Mouse (Mus musculus) lung, postnatal 0 days (tissue): ENCODE results near the gene Asb2. TPM values are rescaled to one million over a fixed set of nuclear protein-coding genes. Genes with fewer than 3 reads are reported as not detected.

ENCODE experiments used
- ATAC-seq: fragments of 200-750 bp; cut with Nextera tagmentation; 2 replicates; pipeline ENCODE4 v1.8.0; 2017; ENCODE audit warnings: moderate library complexity
- DNase-seq: peaks from one replicate; pipeline ENCODE4 v3.0.0-alpha.2; 2016; ENCODE audit warnings: low spot score
- H3K27ac ChIP-seq: fragments of 300-500 bp; sonication (generic); 2 replicates; pipeline ENCODE4 v1.5.1; 2014; ENCODE audit warnings: antibody characterized with exemption, mild to moderate bottlenecking, low read length, mixed read lengths
- H3K27me3 ChIP-seq: fragments of 300-500 bp; sonication (generic); replicated peaks from 2 replicates; pipeline ENCODE4 v1.6.1; 2014; ENCODE audit warnings: low read length, mixed read lengths; ENCODE audit not compliant: insufficient read depth
- H3K36me3 ChIP-seq: fragments of 300-500 bp; sonication (generic); 2 replicates; pipeline ENCODE4 v1.6.1; 2014; ENCODE audit warnings: low read length, mixed read lengths; ENCODE audit not compliant: insufficient read depth
- H3K4me1 ChIP-seq: fragments of 300-500 bp; sonication (generic); 2 replicates; pipeline ENCODE4 v1.6.1; 2014; ENCODE audit warnings: antibody characterized with exemption, low read depth, low read length, mixed read lengths; ENCODE audit not compliant: insufficient read depth
- H3K4me2 ChIP-seq: fragments of 300-500 bp; sonication (generic); replicated peaks from 2 replicates; pipeline ENCODE4 v1.6.1; 2014; ENCODE audit warnings: low read depth, mild to moderate bottlenecking, low read length, moderate library complexity, mixed read lengths
- H3K4me3 ChIP-seq: fragments of 300-500 bp; sonication (generic); 2 replicates; pipeline ENCODE4 v1.5.1; 2014; ENCODE audit warnings: low read depth, low read length
- H3K9ac ChIP-seq: fragments of 300-500 bp; sonication (generic); replicated peaks from 2 replicates; pipeline ENCODE4 v1.6.1; 2014; ENCODE audit warnings: low read depth, mild to moderate bottlenecking
- H3K9me3 ChIP-seq: fragments of 300-500 bp; sonication (generic); 2 replicates; pipeline ENCODE4 v1.6.1; 2016; ENCODE audit warnings: low read length, mixed read lengths
- CTCF ChIP-seq: IDR thresholded peaks from 2 replicates; pipeline ENCODE4 v1.5.1; 2016; ENCODE audit warnings: antibody characterized with exemption, mild to moderate bottlenecking
- EP300 ChIP-seq: IDR thresholded peaks from 2 replicates; pipeline ENCODE4 v1.6.1; 2016; ENCODE audit warnings: antibody characterized with exemption, mild to moderate bottlenecking, control low read depth
- WGBS: fragments of 180-500 bp; shearing (Covaris S2); extraction: QIAGEN DNeasy Blood & Tissue Kit; methylation state at CpG from one replicate; pipeline ENCODE4 v1.1.7; 2014; 5-methylcytosine and 5-hydroxymethylcytosine counted together
- polyA plus RNA-seq: library from polyadenylated mRNA; unstranded; fragments of >200 nt; fragmentation: Nextera tagmentation; extraction: Ambion mirVana; gene quantifications from 2 replicates; pipeline ENCODE4 v1.2.1, GENCODE M21; 2015

Asb2 gene
- polyA plus RNA-seq, 1 experiment from 2014 or later = 5.1 TPM

DNA sequence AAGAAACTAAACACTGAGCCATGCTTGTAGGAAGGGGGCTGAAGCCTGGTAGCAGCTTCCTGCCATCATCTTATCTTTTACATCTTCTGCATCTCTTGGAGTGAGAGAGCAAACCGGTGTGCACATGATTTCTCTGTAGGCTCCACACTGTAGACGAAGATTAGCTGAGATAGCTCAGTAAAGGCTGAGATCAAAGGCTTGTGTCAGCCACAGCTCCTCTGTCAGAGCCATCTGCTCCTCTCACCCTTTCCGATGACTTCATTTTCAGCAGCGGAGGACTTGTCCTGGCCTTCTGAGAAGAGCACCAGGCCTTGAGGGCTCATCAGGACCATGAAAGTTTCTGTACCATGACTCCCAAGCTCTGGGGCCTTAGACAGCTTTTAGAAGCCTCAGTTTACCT is 24.3 kb downstream of the Asb2 start:
- ATAC-seq = no peak
- Histone ChIP-seq H3K36me3 (no peaks in the 10 kb centered on the region), H3K4me1 (no peaks in the 10 kb centered on the region), H3K9me3 (no peaks in the 10 kb centered on the region), H3K27me3 (no peaks in the 10 kb centered on the region; the same call in 1 of the 2 replicates), H3K9ac (no peak overlapping the region), H3K4me3 (no peak overlapping the region), H3K27ac (no peak overlapping the region), H3K4me2 (no peak overlapping the region)
- TF ChIP-seq EP300 = no peak
- no peak for TF ChIP-seq CTCF
- DNase-seq = no peak
- 34% methylated on average over 4 of the region's 4 CpGs for WGBS

DNA sequence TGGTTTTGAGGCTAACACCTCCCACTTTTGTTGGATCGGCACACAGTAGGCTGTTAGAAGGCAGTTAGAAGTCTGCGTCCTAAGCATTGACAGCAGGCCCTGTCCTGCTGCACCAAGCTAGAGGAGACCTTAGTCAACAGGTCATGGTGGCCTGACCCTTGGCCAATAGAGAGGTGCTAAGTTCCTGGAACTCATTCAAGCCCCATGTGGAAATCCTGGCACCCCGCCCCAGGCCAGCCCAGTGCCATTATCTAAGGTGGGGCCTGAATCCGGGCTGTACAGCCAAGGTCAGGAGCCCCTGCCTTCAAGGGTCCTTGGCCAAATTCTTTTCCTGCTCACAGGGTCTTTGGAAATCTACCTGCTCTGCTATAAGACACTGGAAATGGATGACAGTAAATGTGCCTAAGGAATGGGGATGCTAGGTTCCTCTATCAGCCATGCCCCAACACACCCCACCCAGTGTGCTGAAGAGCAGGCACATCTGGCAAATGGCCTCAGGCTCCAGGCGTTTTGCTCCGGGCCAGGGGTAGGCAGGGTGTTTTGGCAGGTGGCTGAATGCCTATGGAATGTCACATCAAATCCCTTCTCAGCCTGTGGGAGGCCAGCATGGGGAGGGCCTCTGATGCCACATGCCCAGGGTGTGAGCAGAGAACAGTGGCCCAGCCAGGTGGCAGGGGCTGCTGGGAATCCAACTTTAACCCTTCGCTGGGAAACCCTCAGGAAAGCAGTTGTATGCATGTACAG is 27.2 kb downstream of the Asb2 start:
- no peak for TF ChIP-seq CTCF
- no peak for TF ChIP-seq EP300
- 34% methylated on average over 7 of the region's 7 CpGs for WGBS
- H3K27me3 ChIP-seq = peaks cover 7% of the 10 kb centered on the region
- no peaks in the 10 kb centered on the region for H3K36me3 ChIP-seq
- H3K27ac ChIP-seq = no peak overlapping the region
- DNase-seq (no peak), ATAC-seq (peak; percentile 8; the same call in 1 of the 2 replicates)
- no peak overlapping the region for H3K9ac ChIP-seq
- no peak overlapping the region for H3K4me3 ChIP-seq
- no peaks in the 10 kb centered on the region for H3K9me3 ChIP-seq
- H3K4me2 ChIP-seq = no peak overlapping the region
- H3K4me1 ChIP-seq = no peaks in the 10 kb centered on the region

DNA sequence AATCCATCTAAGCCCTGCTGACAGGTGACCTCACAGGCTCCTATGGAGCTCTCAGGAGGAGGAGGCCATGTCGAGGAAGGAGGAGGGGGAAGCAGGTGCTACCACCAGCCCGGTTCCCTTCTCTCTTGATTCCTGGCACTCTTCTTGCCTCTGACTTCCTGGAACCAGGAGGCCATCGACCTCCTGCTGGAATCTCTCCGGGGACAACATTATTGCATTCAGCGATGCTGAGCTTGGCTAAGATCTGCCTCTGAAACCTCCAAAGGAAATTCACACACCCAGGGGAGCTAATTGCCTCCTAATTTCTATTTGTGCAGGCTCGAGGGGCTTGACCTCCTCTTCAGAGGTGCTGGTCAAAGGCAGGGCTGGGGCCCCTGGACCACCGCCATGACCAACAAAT is 28.7 kb downstream of the Asb2 start:
- TF ChIP-seq CTCF (no peak), EP300 (no peak)
- Histone ChIP-seq H3K9me3 (no peaks in the 10 kb centered on the region), H3K4me1 (no peaks in the 10 kb centered on the region), H3K36me3 (no peaks in the 10 kb centered on the region), H3K27ac (no peak overlapping the region), H3K9ac (no peak overlapping the region), H3K27me3 (peaks cover 7% of the 10 kb centered on the region), H3K4me2 (no peak overlapping the region), H3K4me3 (no peak overlapping the region)
- DNase-seq (no peak), ATAC-seq (no peak)
- WGBS = 22% methylated on average over 7 of the region's 7 CpGs

DNA sequence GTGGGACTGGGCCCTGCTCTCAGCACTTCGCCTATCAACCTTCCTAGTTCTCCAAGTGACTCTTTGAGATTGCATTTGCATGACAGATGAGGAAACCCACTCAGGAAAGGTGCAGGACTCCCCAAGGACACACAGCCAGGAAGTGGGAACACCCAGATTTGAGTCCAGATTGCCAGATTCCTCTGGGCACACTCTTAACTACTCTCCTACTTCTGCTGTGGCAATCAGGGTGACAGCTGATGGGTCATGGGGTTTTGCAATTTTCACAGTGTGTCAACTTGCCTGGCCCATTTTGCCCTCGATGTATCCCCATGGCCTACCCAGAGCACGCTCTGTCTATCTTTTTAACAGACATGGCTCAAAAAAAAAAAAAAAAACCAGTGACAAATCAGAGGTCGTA is 29.2 kb downstream of the Asb2 start:
- TF ChIP-seq CTCF (no peak), EP300 (no peak)
- Histone ChIP-seq H3K27me3 (peaks cover 7% of the 10 kb centered on the region), H3K4me2 (no peak overlapping the region), H3K36me3 (no peaks in the 10 kb centered on the region), H3K9ac (no peak overlapping the region), H3K4me3 (no peak overlapping the region), H3K27ac (no peak overlapping the region), H3K9me3 (no peaks in the 10 kb centered on the region), H3K4me1 (no peaks in the 10 kb centered on the region)
- no peak for ATAC-seq
- no peak for DNase-seq
- WGBS = 68% methylated on average over 4 of the region's 4 CpGs

DNA sequence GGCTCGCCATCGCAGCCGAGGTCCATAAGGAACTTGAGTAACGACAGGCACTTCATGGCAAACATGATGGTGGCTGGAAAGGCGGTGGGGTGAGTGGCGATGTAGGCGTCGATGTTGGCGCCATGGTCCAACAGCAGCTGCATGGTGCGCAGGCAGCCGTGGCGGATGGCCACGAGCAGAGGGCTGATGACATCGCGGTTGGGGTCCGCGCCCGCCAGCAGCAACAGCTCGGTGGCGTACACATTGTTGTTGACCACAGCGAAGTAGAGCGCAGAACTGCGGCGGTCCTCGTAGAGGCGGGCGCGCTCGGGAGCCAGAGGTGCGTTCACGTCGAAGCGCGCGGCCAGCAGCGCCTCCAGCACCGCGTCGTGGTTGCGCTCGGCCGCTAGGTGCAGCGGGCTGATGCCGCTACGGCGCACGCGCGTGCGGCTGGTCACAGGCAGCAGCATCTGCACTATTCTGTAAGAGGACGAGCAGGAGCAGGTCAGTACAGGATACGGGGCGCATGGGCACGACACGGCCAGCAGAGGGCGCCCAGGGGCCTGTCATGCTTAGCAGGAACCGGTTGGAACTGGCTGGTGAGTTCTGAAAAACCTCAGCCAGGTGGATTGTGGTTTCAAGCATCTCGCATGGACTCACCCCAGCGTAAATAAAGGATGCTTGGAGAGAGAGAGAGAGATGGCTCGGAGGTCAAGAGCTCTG is 30.5 kb downstream of the Asb2 start:
- no peaks in the 10 kb centered on the region for H3K9me3 ChIP-seq
- 0 out of 2 replicates have a peak overlapping the region, but pooled peaks have one; percentile 12 for H3K4me3 ChIP-seq
- H3K27me3 ChIP-seq = peaks cover 7% of the 10 kb centered on the region; the same call in 1 of the 2 replicates
- ATAC-seq (peak; percentile 93), DNase-seq (peak; percentile 93)
- H3K9ac ChIP-seq = no peak overlapping the region
- peak overlapping the region; percentile 47 for H3K4me2 ChIP-seq
- no peaks in the 10 kb centered on the region for H3K36me3 ChIP-seq
- no peak overlapping the region for H3K27ac ChIP-seq
- peak; percentile 94 for TF ChIP-seq CTCF
- no peak for TF ChIP-seq EP300
- no peaks in the 10 kb centered on the region for H3K4me1 ChIP-seq
- 7% methylated on average over 58 of the region's 60 CpGs for WGBS

DNA sequence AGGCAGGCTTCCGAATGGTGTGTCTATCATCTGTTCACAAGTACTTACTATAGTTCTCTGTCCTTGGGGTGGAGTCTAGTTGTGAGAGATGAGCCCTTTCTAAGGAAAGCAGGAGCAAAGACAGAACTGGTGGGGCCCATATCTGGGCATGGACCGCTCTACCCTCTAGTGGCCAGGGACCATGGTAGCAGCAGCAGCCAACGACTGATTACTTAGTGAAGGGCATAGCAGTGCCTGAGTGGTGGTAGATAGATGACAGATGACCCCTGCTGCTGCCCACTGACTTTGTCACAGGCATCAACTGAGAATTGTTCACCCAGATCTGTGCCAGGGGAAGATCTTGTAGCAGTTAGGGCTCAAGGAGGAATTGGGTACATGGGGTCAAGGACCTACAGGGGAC is 33.0 kb downstream of the Asb2 start:
- no peaks in the 10 kb centered on the region for H3K9me3 ChIP-seq
- no peak for ATAC-seq
- peak; percentile 76 for TF ChIP-seq CTCF
- TF ChIP-seq EP300 = no peak
- H3K9ac ChIP-seq = no peak overlapping the region
- H3K27me3 ChIP-seq = peaks cover 7% of the 10 kb centered on the region; the same call in 1 of the 2 replicates
- DNase-seq = no peak
- WGBS = 30% methylated on average over 3 of the region's 3 CpGs
- no peak overlapping the region for H3K4me3 ChIP-seq
- no peaks in the 10 kb centered on the region for H3K36me3 ChIP-seq
- H3K4me1 ChIP-seq = no peaks in the 10 kb centered on the region
- no peak overlapping the region for H3K27ac ChIP-seq
- no peak overlapping the region for H3K4me2 ChIP-seq
